Mouse (Mus musculus) liver, postnatal 0 days (tissue): Measurements from ENCODE around the gene Crtap.

Experiments used
- CTCF ChIP-seq: sonication (generic); IDR thresholded peaks from 2 replicates; pipeline ENCODE4 v1.5.1; 2016; ENCODE audit warnings: antibody characterized with exemption, low read depth
- EP300 ChIP-seq: IDR thresholded peaks from 2 replicates; pipeline ENCODE4 v1.6.1; 2016; ENCODE audit warnings: antibody characterized with exemption, low read depth, mild to moderate bottlenecking

GRCm38 (mm10) chr9:114407676-114408075, 17.2 kb upstream of the Crtap start:
- TF ChIP-seq CTCF (no peak), EP300 (no peak)
